Mouse (Mus musculus): Measurements from ENCODE around the gene A630001G21Rik.
"Not testable (repeated sequence)": the region's sequence is repeated elsewhere in the genome, so short reads cannot be mapped to it uniquely, and the experiment has no call there.

Gene A630001G21Rik

GRCm38 (mm10) chr1:85778436-85778835 is at the start of gene A630001G21Rik:
A630001G21Rik (minus strand) TSS chr1:85778643.
- in situ Hi-C loops (cut with MboI, MseI): no loop called here

- in situ Hi-C loops (cut with MboI, MseI): no loop called here
Measured at GRCm38 (mm10) chr1:85827166-85827565, 48.7 kb upstream of the A630001G21Rik start.

GRCm38 (mm10) chr1:85824905-85825304 is 46.5 kb upstream of the A630001G21Rik start:
- in situ Hi-C loops (cut with MboI, MseI): no loop called here

GRCm38 (mm10) chr1:85822239-85822638 is 43.8 kb upstream of the A630001G21Rik start:
- in situ Hi-C loops (cut with MboI, MseI): no loop called here

GRCm38 (mm10) chr1:85819695-85820094 is 41.3 kb upstream of the A630001G21Rik start:
- in situ Hi-C loops (cut with MboI, MseI): no loop called here

GRCm38 (mm10) chr1:85818121-85818520 is 39.7 kb upstream of the A630001G21Rik start:
- in situ Hi-C loops (cut with MboI, MseI): no loop called here

GRCm38 (mm10) chr1:85814213-85814612 is 35.8 kb upstream of the A630001G21Rik start:
- in situ Hi-C loops (cut with MboI, MseI): not testable (repeated sequence)

GRCm38 (mm10) chr1:85810787-85811186 is 32.3 kb upstream of the A630001G21Rik start:
- in situ Hi-C loops (cut with MboI, MseI): no loop called here

- in situ Hi-C loops (cut with MboI, MseI): no loop called here
Measured at GRCm38 (mm10) chr1:85810343-85810742, 31.9 kb upstream of the A630001G21Rik start.

GRCm38 (mm10) chr1:85809256-85809655 is 30.8 kb upstream of the A630001G21Rik start:
- in situ Hi-C loops (cut with MboI, MseI): no loop called here

GRCm38 (mm10) chr1:85804551-85804950 is 26.1 kb upstream of the A630001G21Rik start:
- in situ Hi-C loops (cut with MboI, MseI): no loop called here

GRCm38 (mm10) chr1:85802517-85802916 is 24.1 kb upstream of the A630001G21Rik start:
- in situ Hi-C loops (cut with MboI, MseI): no loop called here

- in situ Hi-C loops (cut with MboI, MseI): no loop called here
Measured at GRCm38 (mm10) chr1:85799776-85800175, 21.3 kb upstream of the A630001G21Rik start.

GRCm38 (mm10) chr1:85795196-85795595 is 16.8 kb upstream of the A630001G21Rik start:
- in situ Hi-C loops (cut with MboI, MseI): no loop called here

GRCm38 (mm10) chr1:85794106-85794771 is 15.8 kb upstream of the A630001G21Rik start:
- in situ Hi-C loops (cut with MboI, MseI): loop anchor here (5.0 kb wide), 1 partner anchor 42 kb away; no protein-coding TSS in a partner anchor

GRCm38 (mm10) chr1:85793208-85794105 is 15.0 kb upstream of the A630001G21Rik start, which contains the start of gene Cab39:
Cab39 (plus strand) TSS chr1:85793441.
- in situ Hi-C loops (cut with MboI, MseI): loop anchor here (5.0 kb wide), 1 partner anchor 41 kb away; no protein-coding TSS in a partner anchor

- in situ Hi-C loops (cut with MboI, MseI): loop anchor here (5.0 kb wide), 1 partner anchor 39 kb away; no protein-coding TSS in a partner anchor
Measured at GRCm38 (mm10) chr1:85791476-85791875, 13.0 kb upstream of the A630001G21Rik start.

GRCm38 (mm10) chr1:85790565-85790964 is 12.1 kb upstream of the A630001G21Rik start:
- in situ Hi-C loops (cut with MboI, MseI): loop anchor here (5.0 kb wide), 1 partner anchor 38 kb away; no protein-coding TSS in a partner anchor

- in situ Hi-C loops (cut with MboI, MseI): no loop called here
Measured at GRCm38 (mm10) chr1:85779428-85780180, 1.2 kb upstream of the A630001G21Rik start.

- in situ Hi-C loops (cut with MboI, MseI): no loop called here
Measured at GRCm38 (mm10) chr1:85779012-85779411, 569 bp upstream of the A630001G21Rik start.

- in situ Hi-C loops (cut with MboI, MseI): no loop called here
Measured at GRCm38 (mm10) chr1:85776154-85776553, 2.3 kb downstream of the A630001G21Rik start.

- in situ Hi-C loops (cut with MboI, MseI): no loop called here
Measured at GRCm38 (mm10) chr1:85775136-85775535, 3.3 kb downstream of the A630001G21Rik start.

Data from regulatory T cell (primary cell).